Mouse (Mus musculus) CH12.LX (cell line): ENCODE results near the gene Rabgap1l.

Experiments used
- BHLHE40 ChIP-seq: IDR thresholded peaks from 2 replicates; pipeline ENCODE4 v1.6.1; 2011; ENCODE audit warnings: mild to moderate bottlenecking, low read depth, low read length, improper control_type of control experiment
- CTCF ChIP-seq, 2 experiments: IDR thresholded peaks in 1 of 2; conservative IDR thresholded peaks in 1 of 2; 2 replicates each; pipeline ENCODE4 v1.5.1; 2011 to 2012; ENCODE audit warnings: low read depth in 2 of 2, low read length in 2 of 2, improper control_type of control experiment in 1 of 2, inconsistent platforms in 1 of 2, mild to moderate bottlenecking in 1 of 2, moderate library complexity in 1 of 2
- EP300 ChIP-seq: IDR thresholded peaks from 2 replicates; pipeline ENCODE4 v1.6.1; 2011; ENCODE audit warnings: low read length, improper control_type of control experiment
- JUN ChIP-seq: IDR thresholded peaks from 2 replicates; pipeline ENCODE4 v1.6.1; 2011; ENCODE audit warnings: low read depth, mild to moderate bottlenecking, low read length, improper control_type of control experiment, moderate library complexity; ENCODE audit not compliant: insufficient read depth
- MAFK ChIP-seq: IDR thresholded peaks from 2 replicates; pipeline ENCODE4 v1.6.1; 2011; ENCODE audit warnings: low read length, improper control_type of control experiment; ENCODE audit not compliant: insufficient replicate concordance
- POLR2A ChIP-seq: IDR thresholded peaks from 2 replicates; pipeline ENCODE4 v1.6.1; 2011; ENCODE audit warnings: low read depth, mild to moderate bottlenecking, improper control_type of control experiment, low read length
- TCF12 ChIP-seq: IDR thresholded peaks from 2 replicates; pipeline ENCODE4 v1.6.1; 2014; ENCODE audit warnings: low read depth, mild to moderate bottlenecking, inconsistent platforms, low read length, improper control_type of control experiment
- ZMIZ1 ChIP-seq: IDR thresholded peaks from 2 replicates; pipeline ENCODE4 v1.6.1; 2012; ENCODE audit warnings: low read depth, mild to moderate bottlenecking, inconsistent platforms, low read length, improper control_type of control experiment

DNA sequence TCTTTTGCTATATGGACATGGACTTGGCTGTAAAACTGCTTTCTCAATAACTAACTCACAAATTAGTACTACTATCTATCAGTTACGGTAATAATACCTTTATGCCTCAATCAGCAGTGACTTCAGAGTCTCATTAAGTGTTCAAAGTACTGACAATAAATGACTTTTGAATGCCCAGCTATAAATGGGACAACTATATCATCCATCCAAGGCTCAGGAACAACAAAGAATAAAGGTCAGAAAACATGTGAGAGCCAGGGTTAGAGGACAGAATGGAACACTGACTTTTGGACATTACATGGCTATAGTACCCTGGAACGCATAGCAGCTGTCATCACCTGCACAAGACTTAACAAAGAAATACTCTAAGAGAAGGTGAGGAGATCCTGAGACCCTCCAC, 108.8 kb downstream of the Rabgap1l start:
- TF ChIP-seq JUN: no peak
- TF ChIP-seq CTCF (conservative IDR thresholded peaks at IDR 0.05 in 1 of 2, IDR thresholded peaks at IDR 0.05 in 1 of 2; ENCODE audit: low read depth in 2 of 2, low read length in 2 of 2): no peak
- no peak for TF ChIP-seq ZMIZ1
- no peak for TF ChIP-seq POLR2A
- no peak for TF ChIP-seq EP300
- no peak for TF ChIP-seq BHLHE40
- TF ChIP-seq TCF12: no peak
- no peak for TF ChIP-seq MAFK
